Mouse (Mus musculus) heart, adult 18-20 months (tissue): ENCODE measurements around the gene Abcg2. TPM values are rescaled to one million over a fixed set of nuclear protein-coding genes. Genes with fewer than 3 reads are reported as not detected.
"Not testable (repeated sequence)": the region's sequence is repeated elsewhere in the genome, so short reads cannot be mapped to it uniquely, and the experiment has no call there.

Experiments
- DNase-seq, 2 experiments: peaks; one replicate each; pipeline ENCODE4 v3.0.0; 2021 to 2022; ENCODE audit warnings: mixed read lengths in 1 of 2
- long read RNA-seq, 2 experiments: library from polyadenylated mRNA; stranded (forward); transcript quantifications; one replicate each; pipeline ENCODE4 v2.0.0; 2021
- total RNA-seq, 2 experiments: library from RNA; stranded (reverse); gene quantifications; 2 replicates each; pipeline ENCODE4 v1.2.3; 2021

Gene Abcg2
- 10 to 100 TPM; 24.4 to 32.2 TPM for total RNA-seq
- long read RNA-seq, experiment 1, full-length matches to known transcripts: 8 of 14 reads
- long read RNA-seq, experiment 1, partial matches to known transcripts: 1 of 14 reads
- long read RNA-seq, experiment 1, other reads (novel, unspliced or antisense): 5 of 14 reads
- long read RNA-seq, experiment 2, full-length matches to known transcripts: 14 of 17 reads
- long read RNA-seq, experiment 2, partial matches to known transcripts: 1 of 17 reads
- long read RNA-seq, experiment 2, other reads (novel, unspliced or antisense): 2 of 17 reads

DNA sequence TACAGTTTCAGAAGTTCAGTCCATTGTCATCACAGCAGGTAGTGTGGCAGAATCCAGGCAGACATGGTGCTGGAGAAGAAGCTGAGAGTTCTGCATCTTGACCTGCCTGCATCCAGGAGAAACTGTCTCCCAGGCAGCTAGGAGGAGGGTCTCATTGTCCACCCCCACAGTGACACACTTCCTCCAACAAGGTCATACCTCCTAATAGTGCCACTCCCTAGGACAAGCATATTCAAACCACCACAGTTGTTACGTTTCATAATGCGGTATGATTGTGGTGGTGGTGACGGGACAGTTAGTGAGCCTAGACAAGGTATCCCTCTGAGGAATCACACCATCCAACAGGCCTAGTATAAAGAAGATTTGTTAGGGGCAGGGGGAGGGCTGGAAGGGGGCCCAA lies at the start of gene Abcg2:
Abcg2 (plus strand) TSS at position 301 of the 400 bp plus-strand sequence.
- not testable (repeated sequence) for DNase-seq

DNA sequence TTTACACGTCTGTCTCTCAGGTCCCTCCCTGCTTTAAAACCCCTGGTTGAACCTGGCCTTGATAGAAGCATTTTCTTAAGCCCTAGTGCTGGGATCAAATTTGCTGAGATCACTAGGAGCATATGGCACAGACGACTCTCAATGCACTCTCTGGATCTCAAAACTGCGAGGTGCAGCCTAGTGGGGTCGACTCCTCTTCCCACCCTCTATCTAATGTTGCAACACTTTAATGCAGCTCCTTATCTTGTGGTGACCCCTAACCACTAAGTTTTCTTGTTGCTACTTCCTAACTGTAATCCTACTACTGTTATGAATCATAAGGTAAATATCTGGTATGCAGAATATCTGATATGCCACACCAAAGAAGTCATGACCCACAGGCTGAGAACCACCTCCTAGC lies 44.1 kb upstream of the Abcg2 start:
- not testable (repeated sequence) for DNase-seq

DNA sequence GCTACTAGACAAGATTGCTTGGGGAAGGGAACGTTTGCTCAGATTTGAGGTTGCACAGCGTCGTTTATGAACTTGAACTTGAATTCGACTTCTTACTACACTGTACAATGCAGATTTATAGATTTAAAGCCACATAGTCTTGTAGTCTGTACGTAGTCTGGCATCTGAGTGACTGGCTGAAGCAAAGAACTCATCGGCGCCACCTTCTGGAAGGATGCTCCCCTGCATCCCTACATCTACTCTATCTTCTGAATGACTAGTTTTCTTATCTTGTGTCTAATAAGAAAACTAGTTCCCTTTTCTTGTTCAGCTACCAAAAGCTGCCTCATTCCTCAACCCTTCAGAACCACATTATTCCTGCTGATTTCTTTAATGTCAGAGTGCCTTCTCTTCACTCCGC lies 41.5 kb upstream of the Abcg2 start:
- DNase-seq: peak in 1 of 2 experiments; percentile 60

DNA sequence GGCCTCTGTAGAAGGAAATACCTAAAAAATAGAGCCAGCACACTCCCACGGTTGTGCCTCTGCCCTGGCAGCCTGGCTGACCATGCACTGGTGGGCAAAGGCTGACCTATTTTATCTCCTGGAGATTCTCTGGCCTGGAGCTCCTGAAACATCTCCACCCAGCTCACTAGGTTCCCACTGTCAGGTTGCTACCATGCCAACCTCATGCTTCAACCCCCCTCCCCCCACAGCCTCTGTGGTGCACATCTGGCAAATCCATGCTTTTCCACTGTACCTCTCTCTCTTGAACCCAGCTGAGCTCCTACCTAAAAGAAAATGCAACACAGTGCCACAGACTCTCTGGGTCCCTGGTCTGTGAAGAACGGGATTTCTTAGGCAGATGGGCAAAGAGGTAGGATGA lies 39.4 kb upstream of the Abcg2 start:
- not testable (repeated sequence) for DNase-seq

DNA sequence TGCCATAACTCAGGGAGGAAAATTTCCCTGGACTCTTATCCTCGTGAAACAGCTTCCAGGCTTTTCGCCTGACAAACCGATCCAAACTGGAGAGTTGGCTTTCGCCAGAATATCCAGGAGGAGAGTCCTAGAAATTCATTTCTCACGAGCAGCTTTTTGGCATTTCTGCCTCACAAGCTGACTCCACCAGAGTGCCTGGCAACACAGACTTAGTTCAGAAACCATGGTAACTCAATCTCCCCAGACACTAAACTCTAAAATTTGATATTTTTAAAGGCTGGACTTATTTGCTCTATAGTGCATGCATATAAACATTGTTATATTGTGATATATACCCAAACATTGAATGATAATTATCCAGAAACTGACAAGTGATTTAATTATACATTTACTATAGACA lies 38.3 kb upstream of the Abcg2 start:
- DNase-seq: not testable (repeated sequence)

DNA sequence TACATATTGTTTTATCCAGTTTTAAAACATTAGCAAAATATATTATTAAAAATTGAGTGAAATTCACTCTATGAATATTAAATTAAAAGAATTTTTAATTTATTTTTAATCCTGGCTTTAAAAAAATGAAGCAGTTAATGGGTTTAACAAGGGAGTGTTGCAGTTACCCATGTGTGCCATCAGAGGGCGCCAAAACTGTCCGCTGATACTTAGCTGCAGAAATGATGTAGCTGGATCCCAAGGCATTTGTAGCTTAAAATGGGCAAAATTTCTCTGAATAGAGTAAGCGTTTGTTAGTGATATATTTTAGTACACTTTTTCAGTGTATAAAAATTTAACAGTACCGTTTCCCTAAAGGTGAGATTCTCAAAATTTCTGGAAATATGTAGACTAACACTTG lies 37.5 kb upstream of the Abcg2 start:
- DNase-seq: peak; percentile 35 to 71

DNA sequence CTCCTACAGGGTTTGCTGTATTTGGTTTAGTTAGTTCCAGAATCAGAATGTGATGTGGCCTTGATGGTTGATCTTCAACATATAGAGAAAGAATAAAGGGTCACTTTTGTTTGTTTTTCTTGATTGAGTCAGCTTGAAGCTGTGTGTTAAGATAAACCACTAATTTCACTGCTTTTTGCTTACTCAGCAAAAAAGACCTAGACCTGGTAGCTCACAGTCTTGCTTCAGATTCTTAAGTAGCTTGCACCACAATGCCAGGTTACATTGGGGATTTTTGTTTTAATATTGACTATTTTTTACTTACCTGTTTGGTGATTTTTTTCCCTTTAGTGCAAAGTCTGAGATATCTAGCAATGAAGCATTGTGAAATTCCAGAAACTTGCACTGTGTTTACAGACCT lies 30.5 kb upstream of the Abcg2 start:
- not testable (repeated sequence) for DNase-seq

DNA sequence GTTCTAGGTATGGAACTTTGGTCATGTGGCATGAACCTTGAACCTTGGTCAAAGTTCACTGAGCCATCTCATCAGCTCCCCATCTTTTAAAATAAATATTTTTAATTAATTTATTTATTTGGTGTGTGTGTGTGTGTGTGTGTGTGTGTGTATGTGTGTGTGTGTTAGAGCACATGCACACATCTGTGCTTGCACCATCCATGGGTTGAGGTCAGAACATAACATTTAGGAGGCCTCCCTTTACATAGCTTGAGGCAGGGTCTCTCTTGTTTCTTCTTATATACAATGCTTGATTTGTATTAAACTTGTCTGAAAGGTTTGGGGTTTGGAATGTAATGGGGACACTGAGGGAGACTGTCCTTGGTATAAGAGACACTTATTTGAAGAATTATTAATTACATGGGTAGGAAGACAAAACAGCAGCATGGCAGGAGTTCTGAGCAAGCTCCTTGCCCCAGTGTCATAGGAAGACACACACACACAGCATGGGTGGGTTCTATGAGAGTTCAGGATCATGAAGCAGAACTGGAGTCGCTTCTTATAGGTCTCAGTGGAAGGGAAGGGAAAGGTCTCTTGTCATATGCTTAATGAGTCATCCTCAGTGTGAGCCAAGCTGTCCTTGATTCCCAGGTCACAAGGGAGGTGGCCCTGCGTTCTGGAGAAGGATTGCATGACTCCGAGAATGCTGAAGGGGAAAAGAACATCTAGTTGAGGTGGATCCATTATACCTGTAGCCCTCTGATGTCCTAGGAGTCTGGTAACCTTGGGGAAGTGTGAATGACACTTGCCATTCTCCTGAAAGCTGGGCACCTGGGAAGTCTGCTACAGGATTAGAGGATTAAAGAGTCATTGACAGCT lies 9.9 kb downstream of the Abcg2 start:
- not testable (repeated sequence) for DNase-seq

DNA sequence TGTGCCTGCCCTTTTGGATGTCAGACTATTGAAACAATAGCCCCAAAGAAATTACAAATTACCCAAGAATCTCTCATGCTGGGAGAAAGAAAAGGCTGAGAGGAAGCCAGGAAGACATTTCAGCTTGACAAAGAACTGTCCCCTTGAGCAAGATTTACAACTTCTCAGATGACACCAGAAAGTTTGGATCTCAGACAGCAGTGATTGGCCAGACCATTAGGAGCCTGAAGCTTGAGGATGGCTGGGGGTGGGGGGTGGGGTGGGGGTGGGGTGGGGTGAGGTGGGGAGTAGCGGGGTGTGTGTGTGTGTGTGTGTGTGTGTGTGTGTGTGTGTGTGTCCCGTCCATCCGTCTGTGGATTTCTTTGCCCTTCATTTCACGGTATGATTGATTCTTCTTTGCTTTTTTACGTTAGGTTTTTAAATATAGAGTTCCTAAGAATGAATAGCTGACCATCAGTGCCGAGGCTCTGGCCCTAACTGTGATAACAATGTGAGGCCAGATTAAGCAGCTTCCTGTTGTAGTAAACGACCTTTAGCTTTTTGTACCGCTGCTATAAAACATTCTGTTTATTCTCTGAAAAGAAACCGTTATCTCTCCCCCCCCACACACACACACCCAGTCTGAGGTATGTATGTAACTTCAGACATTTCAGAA lies 11.4 kb downstream of the Abcg2 start:
- DNase-seq: peak in 1 of 2 experiments; percentile 26

DNA sequence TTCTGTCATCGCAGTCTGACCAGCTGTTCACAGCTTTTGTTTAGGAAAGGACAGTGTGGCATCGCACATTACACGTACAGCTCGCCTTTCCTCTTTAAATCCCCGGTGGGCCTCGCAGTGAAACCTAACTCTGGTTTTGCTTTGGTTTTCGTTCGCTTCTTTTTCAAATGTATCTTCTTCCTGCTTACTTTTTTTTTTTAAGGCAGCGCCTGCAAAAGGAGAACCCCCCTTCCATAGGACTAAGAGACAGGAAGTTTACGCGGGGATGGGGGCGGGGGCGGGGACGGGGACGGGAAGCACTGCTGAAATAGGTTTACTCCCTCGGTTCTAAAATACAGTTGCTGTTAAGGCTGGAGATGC lies 12.0 kb downstream of the Abcg2 start:
- DNase-seq: peak; percentile 47 to 68

DNA sequence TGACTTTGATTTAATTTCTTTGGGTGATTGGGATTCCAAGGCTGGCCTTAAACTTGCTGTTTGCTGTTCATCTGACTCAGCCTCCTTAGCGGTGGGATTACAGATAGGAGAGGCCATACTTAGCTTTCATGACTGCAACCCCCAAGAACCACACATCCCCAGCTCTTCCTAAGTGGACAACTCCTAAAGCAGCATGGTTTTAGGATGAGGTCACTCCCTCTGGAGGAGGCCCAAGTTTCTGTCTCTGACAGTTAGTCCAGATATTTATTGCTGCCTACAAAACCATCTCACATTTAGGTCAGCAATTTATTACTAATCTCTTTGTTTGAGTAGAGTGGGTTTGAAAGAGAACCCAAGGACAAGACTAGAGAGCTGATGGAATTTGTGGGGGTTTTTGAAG lies 17.8 kb downstream of the Abcg2 start:
- peak; percentile 41 to 46 for DNase-seq

DNA sequence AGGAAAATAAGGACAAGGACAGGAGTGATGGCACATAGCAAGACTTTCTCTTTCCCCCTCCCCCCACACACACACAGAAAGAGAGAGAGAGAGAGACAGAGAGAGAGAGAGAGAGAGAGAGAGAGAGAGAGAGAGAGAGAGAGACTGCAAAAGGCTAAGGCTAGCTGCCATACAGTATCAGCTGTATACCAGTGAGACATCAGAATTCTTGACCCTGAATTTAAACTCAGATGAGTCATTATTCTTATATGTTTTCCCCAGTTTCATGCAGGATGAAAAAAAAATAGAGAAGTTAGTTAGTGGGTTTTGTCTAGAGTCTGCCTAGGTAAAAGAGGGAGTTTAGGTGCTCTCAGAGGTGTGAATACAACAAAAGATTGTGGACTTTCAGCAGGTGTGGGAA lies 18.7 kb downstream of the Abcg2 start:
- DNase-seq: not testable (repeated sequence)

DNA sequence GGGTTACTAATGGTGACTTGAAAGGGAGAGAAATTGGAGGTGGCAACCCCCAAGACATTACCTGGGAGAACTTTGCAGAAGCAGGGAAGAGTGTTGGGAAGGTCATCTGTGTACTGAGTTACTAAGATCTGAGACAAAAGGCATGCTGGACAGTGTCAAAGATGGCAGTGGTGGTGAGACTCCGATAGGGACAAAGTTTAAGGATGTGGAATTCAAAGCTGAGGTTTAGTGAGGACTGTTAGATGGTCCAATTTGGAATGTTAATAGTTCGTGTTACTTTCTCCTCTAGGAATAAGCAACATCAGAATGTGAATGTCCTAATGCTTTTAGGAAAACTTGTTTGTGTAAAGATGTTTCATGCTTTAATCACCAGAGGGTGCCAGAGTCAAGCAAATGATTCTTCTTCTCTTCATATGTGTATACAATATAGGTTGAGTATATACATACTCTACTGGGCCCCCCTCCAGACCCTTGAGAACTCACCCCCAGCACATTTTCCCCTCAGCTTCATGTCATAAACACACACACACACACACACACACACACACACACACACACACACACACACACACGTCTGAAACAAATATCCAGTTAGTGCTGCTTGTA lies 19.3 kb downstream of the Abcg2 start:
- DNase-seq: peak; percentile 31 to 65

DNA sequence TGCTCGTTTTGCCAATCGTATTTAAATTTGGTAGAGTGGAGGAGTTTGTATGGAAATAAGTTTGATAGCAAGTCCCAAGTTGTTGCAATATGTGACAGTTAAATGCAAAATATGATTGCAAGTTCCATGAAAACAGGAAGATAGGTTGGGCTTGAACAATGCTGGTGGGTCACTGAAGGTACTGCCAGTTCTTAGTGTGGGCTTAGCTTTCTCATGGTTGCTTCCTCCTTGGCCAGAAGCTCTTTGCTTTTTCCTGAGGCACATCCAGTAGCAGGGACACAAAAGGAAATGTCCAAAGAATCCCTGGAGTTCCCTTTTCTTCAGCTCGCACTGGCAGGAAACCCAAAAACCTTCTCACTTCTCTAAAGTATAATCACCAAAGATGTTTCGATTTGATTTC lies 22.3 kb downstream of the Abcg2 start:
- peak; percentile 32 to 72 for DNase-seq

DNA sequence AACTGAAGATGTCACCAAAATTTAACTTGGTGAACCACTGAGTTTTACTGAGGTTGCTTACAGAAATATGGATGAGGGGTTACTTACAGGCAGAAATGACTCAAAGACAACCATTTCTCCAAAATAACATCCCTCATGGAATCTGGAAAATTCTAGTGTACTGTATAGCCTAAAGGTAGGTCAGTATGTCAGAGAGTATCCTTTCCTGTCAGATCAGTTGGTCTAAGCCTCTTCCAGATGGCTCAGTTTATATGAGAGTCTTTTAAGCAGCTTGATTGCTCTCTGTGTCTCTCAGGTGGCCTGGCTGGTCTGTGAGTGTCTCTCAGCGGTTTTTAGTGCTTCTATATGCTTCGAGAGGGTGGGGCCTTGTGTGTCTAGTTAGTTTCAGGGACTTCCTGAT lies 24.1 kb downstream of the Abcg2 start:
- no peak for DNase-seq

DNA sequence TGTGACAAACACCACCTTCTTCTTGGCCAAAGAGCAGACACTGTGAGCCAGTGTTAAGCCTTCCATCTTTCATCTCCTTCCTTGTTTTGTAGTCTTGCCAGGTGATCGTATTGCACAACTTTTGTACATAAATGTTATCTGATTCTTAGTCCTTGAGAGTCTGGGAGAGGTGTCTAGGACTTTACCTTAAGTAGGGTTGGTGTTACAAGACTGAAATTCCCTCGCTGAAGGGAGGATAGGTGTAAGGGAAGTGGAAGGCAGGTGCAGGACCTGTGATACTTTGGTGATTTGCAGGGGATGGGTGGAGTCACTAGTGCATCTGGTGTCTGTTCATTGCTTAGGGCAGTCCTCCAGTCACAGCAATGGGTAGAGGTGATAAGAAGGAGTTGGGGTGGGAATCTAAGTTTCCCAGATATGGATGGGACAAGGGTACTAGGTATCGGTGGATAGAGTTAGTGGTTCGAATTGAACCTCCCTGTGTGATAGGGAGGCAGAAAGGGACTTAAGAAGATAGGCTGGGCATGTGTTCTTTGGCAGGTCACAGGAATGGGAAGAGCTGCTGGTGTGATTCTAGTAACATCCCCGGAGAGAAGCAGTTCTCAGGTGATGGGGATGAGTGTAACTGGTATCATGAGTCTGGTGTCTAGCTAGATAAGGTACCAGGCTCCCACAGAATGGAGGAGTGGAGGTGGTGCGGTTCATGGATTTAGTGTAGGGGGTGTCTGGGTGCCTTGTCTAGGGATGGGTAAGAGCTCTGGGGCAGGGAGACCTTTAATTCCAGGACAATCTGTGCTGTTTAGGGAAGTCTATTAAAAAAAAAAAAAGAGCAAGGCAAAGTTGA lies 25.8 kb downstream of the Abcg2 start:
- DNase-seq: no peak

DNA sequence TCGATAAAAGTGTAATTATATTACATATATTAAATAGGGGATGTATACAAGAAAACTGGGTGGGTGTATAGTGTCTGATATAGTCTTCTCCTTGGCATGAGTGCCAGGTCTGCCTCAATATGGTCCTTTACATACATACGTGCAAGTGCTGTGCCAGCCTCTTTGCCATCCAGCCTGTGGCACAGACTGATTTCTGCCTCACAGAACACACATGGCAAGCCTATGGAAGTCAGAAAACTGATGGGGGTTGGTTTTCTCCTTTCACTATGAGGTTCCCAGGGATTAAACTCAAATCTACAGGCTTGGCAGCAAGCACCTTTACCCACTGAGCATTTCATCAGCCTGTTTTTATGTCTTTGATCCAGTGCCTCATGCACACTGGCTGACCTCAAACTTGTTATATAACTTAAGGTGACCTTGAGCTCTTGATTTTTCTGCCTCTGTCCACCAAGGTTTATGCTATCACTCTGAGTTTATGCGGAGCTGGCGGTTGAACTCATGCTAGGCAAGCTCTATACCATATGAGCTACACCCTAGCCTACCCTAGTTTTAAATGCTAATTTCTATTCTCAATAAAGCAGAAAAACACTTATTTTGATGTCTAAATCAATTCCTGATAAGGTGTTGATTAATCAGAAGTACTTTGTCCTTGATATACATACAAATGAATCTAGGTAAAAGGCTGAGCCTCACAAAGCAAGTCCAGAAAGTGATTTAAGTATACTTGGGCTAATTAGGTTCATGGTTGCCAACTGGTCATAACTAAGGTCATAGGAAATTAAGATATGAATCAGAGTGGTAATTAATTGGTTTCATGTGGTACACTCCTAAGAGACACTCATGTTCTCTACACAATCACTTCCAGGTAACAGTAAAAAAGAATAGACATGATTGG lies 26.7 kb downstream of the Abcg2 start:
- no peak for DNase-seq

DNA sequence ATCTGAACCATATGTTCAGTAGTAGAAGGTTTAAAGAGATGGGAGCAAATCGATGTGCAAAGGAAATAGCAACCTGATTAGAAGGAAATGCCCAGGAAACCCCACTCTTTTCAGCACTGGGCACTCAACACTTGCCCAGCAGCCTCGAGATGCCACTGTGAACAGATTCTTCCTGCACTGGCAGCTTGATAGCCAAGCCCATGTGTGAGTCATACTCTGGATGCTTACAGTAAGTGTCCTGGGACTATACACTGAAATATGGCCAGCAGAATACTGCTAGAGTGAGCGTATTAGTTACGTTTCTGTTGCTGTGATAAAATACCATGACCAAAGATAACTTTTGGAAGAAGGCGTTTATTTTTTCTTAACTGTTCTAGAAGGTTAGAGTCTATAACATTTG lies 39.8 kb downstream of the Abcg2 start:
- no peak for DNase-seq

DNA sequence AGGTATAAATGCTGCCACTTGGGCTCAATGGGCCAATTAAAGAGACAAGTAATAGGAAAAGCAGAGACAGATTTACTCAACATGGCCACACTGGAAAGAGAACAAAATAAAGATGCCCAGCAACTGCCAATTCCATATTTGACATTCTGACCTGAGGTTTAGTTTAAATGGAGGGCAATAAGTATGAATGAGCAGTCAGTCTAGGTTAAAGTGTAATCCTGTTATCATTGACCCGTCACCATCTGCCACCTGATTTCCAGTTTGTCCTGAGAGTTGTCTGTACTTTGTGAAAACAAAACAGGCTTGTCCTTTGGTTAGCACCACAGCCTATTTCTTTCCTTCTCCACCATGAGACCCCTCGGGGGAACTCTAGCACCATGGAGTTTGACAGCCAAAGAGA lies 44.9 kb downstream of the Abcg2 start:
- DNase-seq: no peak

DNA sequence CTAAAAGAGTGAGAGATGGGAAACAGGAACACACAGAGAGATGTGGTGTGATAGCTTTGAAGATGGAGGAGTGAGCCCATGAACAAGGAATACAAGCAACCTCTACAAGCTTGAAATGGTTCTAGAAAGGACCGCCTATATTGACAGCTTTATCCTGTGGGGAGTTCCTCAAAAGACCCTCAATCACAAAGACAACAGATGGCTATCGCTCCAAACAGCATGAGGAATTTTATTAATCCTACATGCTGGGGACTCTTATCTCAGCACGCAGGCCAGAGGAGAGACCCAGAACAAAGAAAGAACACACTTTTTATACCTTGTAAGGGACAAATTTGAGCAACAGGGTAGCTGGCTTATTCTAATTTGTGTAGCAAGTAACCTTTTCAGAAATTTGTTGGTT lies 48.1 kb downstream of the Abcg2 start:
- DNase-seq: no peak

DNA sequence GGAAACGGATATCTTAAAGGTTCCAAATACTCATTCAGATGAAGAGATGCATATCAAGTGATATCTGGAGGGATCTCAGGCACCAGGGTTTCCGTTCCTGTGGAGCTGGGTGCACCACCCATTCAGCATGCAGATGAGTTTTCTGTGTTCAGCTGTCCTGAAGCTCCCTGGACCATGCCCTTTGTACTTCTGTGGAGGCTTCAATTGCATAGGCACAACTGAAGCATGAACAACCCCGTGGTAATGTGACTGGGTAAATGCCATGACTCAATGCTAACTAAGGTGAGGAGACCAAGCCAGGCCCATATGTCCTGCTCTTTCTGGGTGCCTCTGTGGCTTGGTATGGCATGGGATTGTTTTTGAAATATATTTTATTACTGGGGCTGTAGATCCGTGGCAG lies 49.4 kb downstream of the Abcg2 start:
- DNase-seq: no peak
